Mouse (Mus musculus) midbrain, embryonic 10.5 days (tissue): ENCODE results near the gene Ezh2. TPM values are rescaled to one million over a fixed set of nuclear protein-coding genes. Genes with fewer than 3 reads are reported as not detected.

ENCODE experiments used
- DNase-seq: peaks from one replicate; pipeline ENCODE4 v3.0.0-alpha.2; 2017; ENCODE audit warnings: low spot score
- H3K27ac ChIP-seq: fragments of 300-500 bp; sonication (generic); replicated peaks from 2 replicates; pipeline ENCODE4 v1.5.1; 2016; ENCODE audit warnings: mild to moderate bottlenecking
- H3K27me3 ChIP-seq: fragments of 300-500 bp; sonication (generic); 2 replicates; pipeline ENCODE4 v1.6.1; 2016; ENCODE audit warnings: low read depth, mild to moderate bottlenecking; ENCODE audit not compliant: poor library complexity, severe bottlenecking
- H3K36me3 ChIP-seq: fragments of 300-500 bp; sonication (generic); 2 replicates; pipeline ENCODE4 v1.6.1; 2016; ENCODE audit warnings: mild to moderate bottlenecking, moderate library complexity
- H3K4me1 ChIP-seq: fragments of 300-500 bp; sonication (generic); 2 replicates; pipeline ENCODE4 v1.6.1; 2016
- H3K4me3 ChIP-seq: fragments of 300-500 bp; sonication (generic); 2 replicates; pipeline ENCODE4 v1.5.1; 2016; ENCODE audit warnings: mild to moderate bottlenecking, moderate library complexity
- H3K9me3 ChIP-seq: fragments of 300-500 bp; sonication (generic); replicated peaks from 2 replicates; pipeline ENCODE4 v1.6.1; 2016; ENCODE audit warnings: mild to moderate bottlenecking
- WGBS: fragments of 180-500 bp; shearing (Covaris S2); methylation state at CpG from one replicate; pipeline ENCODE4 v1.1.7; 2016; 5-methylcytosine and 5-hydroxymethylcytosine counted together
- polyA plus RNA-seq: library from polyadenylated mRNA; unstranded; fragments of >200 nt; fragmentation: Nextera tagmentation; extraction: Ambion mirVana; gene quantifications from 2 replicates; pipeline ENCODE4 v1.2.1, GENCODE M21; 2016

The Ezh2 gene
- polyA plus RNA-seq, 1 experiment from 2014 or later: 184 TPM

- Histone ChIP-seq H3K36me3 (peaks cover 100% of the 10 kb centered on the region), H3K27ac (no peak overlapping the region), H3K4me1 (no peaks in the 10 kb centered on the region), H3K27me3 (no peaks in the 10 kb centered on the region), H3K9me3 (no peaks in the 10 kb centered on the region), H3K4me3 (no peak overlapping the region)
- WGBS: 89% methylated on average over 2 of the region's 2 CpGs
- no peak for DNase-seq
Observed at GRCm38 (mm10) chr6:47527129-47527528, 68.0 kb downstream of the Ezh2 start.

DNA sequence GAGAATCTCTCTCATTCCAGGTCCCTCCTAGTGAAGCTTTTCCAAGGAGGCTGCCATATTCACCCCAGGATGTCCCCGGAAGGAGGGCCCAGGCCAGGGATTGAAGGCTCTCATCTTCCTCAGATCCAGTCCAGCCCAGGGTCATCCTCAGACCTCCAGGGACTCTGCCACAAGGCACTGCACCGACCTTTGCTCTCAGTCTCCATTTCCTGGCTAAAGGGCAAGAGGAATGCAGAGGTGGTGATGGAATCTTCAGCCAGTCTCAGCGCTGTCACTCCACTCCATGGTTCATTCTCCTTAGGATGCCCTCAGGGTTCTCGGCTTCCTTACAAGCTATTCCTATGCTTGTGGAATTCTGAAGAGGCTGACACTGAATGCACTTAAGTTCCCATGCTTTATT lies 68.7 kb downstream of the Ezh2 start:
- no peak overlapping the region for H3K4me3 ChIP-seq
- H3K9me3 ChIP-seq: no peaks in the 10 kb centered on the region
- DNase-seq: no peak
- peaks cover 100% of the 10 kb centered on the region for H3K36me3 ChIP-seq
- WGBS: 82% methylated on average over 4 of the region's 4 CpGs
- no peaks in the 10 kb centered on the region for H3K4me1 ChIP-seq
- H3K27ac ChIP-seq: no peak overlapping the region
- H3K27me3 ChIP-seq: no peaks in the 10 kb centered on the region

GRCm38 (mm10) chr6:47525041-47525440 lies 70.1 kb downstream of the Ezh2 start:
- Histone ChIP-seq H3K27me3 (no peaks in the 10 kb centered on the region), H3K4me3 (no peak overlapping the region), H3K9me3 (no peaks in the 10 kb centered on the region), H3K27ac (no peak overlapping the region), H3K36me3 (peaks cover 100% of the 10 kb centered on the region), H3K4me1 (no peaks in the 10 kb centered on the region)
- DNase-seq: no peak
- 78% methylated on average over 2 of the region's 2 CpGs for WGBS

GRCm38 (mm10) chr6:47522431-47522830 lies 72.7 kb downstream of the Ezh2 start:
- H3K36me3 ChIP-seq: peaks cover 100% of the 10 kb centered on the region
- H3K4me1 ChIP-seq: no peaks in the 10 kb centered on the region
- H3K27me3 ChIP-seq: no peaks in the 10 kb centered on the region
- no peak for DNase-seq
- no peak overlapping the region for H3K4me3 ChIP-seq
- H3K9me3 ChIP-seq: no peaks in the 10 kb centered on the region
- WGBS: 94% methylated on average over 3 of the region's 3 CpGs
- H3K27ac ChIP-seq: no peak overlapping the region

DNA sequence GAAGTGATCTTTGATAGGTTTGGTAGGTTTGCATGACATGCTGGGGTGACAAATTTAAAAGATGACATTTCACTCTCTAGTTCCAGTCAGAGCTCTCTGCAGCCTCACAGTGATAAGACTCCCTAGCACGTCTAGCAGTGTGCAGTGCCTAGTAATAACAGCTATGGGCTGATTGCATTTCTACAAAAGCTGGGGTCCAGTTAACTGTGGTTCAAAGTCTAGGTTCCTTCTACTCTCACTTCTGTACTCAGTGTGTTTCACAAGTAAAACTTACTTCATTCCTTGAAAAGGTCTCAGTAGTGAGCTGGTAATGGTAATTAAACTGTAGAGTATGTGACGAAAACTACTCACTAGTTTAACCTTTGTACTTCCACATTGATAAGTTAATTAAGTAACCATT lies 75.1 kb downstream of the Ezh2 start:
- no peaks in the 10 kb centered on the region for H3K4me1 ChIP-seq
- no peaks in the 10 kb centered on the region for H3K9me3 ChIP-seq
- no peak overlapping the region for H3K27ac ChIP-seq
- no peaks in the 10 kb centered on the region for H3K27me3 ChIP-seq
- WGBS: 87% methylated on average over 2 of the region's 2 CpGs
- H3K4me3 ChIP-seq: no peak overlapping the region
- H3K36me3 ChIP-seq: peaks cover 100% of the 10 kb centered on the region
- no peak for DNase-seq

DNA sequence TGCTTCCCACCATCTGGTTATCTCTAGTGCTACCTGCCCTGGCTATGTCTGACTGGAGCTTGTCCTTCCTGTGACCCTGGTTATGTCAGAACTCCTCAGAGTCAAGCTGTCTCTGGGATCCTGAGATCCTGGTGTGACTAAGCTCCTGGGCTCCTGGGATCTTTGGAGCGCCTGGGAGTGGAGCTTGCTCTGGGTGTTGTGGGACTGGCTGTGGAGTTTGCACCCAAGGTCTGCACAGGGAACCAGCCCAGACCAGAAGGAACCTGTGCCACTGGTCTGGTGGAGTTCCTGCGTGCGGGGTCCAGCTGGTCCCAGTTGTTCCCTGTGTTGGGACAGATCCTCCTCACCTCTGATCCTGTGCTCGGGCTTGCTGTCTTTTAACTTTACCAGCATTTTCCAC lies 100.6 kb downstream of the Ezh2 start:
- no peaks in the 10 kb centered on the region for H3K4me1 ChIP-seq
- H3K9me3 ChIP-seq: no peaks in the 10 kb centered on the region
- peaks cover 38% of the 10 kb centered on the region for H3K36me3 ChIP-seq
- 88% methylated on average over 4 of the region's 4 CpGs for WGBS
- no peaks in the 10 kb centered on the region for H3K27me3 ChIP-seq
- H3K4me3 ChIP-seq: no peak overlapping the region
- H3K27ac ChIP-seq: no peak overlapping the region
- no peak for DNase-seq

DNA sequence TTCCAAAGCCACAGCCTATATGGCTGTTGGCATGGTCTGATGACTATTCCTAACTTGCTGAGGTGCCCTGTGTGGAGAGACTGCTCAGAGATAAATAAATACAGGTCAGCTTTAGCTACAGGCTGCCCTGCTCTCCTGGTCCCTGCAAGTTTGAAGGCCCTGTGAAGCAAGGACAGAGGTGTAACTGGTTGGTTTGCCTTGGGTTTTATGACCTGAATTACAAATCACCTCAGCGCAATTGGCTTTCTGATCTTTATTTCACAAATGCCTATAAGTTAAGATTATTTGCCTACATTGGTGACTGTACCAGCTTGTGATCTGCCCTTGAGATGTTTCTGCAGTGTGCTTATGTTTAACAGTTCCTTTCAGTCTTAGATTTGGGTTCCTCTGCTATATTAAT lies 113.1 kb downstream of the Ezh2 start:
- DNase-seq: no peak
- Histone ChIP-seq H3K27me3 (no peaks in the 10 kb centered on the region), H3K4me3 (no peak overlapping the region), H3K4me1 (no peaks in the 10 kb centered on the region), H3K36me3 (peaks cover 34% of the 10 kb centered on the region), H3K9me3 (peaks cover 9% of the 10 kb centered on the region; the same call in 1 of the 2 replicates), H3K27ac (no peak overlapping the region)
- 93% methylated on average over 1 of the region's 1 CpGs for WGBS

Other genes with a start within 250 kb of the Ezh2 start
- 197 and 198 TPM in 2 replicates for gene Cul1, start 141.9 kb downstream of the Ezh2 start, polyA plus RNA-seq
- 283 and 312 TPM in 2 replicates for gene Pdia4, start 218.1 kb upstream of the Ezh2 start, polyA plus RNA-seq
- 6.9 and 8.5 TPM in 2 replicates for gene Zfp786, start 235.5 kb upstream of the Ezh2 start, polyA plus RNA-seq
- gene Zfp398, start 240.3 kb upstream of the Ezh2 start, polyA plus RNA-seq: 8.2 and 8.8 TPM in 2 replicates